Mouse (Mus musculus) regulatory T cell (primary cell): ENCODE results near the gene Vmn1r16.
"Not testable (repeated sequence)": the region's sequence is repeated elsewhere in the genome, so short reads cannot be mapped to it uniquely, and the experiment has no call there.

ENCODE experiments used
- in situ Hi-C: fragments of 300-600 bp; cut with MboI, MseI; formaldehyde crosslinking; loops from one replicate; pipeline ENCODE4 v1.15.1; 2025; ENCODE audit warnings: high pct_unique_total_duplicates

Gene Vmn1r16

GRCm38 (mm10) chr6:57329394-57329793 lies at the start of gene Vmn1r16:
Gene Vmn1r16 (minus strand): TSS chr6:57329494.
- in situ Hi-C loops = no loop called here

DNA sequence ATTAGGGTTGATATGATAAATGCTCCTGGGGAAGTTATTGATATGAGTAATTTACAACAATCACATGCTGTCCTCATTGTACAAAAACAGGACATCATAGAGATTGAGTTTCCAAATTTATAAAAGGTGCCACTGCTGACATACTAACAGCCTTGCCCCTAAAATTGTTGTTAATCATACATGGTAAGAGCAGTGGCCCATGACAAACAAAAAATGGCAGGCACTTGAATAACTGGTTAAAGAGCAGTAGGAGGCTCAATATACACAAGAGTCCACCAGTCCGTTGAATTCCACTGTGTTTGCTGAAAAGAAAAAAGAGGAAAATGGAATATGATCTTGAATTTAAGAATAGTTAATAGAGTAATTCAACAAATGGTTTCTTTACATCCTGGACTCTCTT lies 38.2 kb upstream of the Vmn1r16 start:
- in situ Hi-C loops = no loop called here

DNA sequence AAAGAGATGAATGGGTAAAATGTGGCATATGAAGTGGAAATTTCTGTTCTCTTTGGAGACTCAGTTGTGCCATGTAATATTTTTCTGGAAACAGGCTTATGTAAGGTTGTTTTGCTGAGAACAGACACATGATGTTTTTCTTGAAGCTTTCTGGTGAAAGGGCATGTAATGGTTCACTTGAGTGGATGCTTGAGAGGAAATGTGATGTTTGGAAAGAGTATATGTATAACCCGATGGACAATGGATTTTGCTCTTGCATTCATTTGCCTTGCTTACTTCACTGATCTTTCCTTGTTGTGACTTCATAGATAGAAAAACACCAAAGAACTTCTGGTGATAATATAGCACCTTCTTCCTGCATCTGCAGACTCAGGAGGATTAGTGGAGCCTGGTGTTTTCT lies 36.6 kb upstream of the Vmn1r16 start:
- in situ Hi-C loops = not testable (repeated sequence)

GRCm38 (mm10) chr6:57363627-57364026 lies 34.3 kb upstream of the Vmn1r16 start, which contains the start of gene Vmn1r17:
Gene Vmn1r17 (minus strand): TSS chr6:57363727.
- in situ Hi-C loops = no loop called here

DNA sequence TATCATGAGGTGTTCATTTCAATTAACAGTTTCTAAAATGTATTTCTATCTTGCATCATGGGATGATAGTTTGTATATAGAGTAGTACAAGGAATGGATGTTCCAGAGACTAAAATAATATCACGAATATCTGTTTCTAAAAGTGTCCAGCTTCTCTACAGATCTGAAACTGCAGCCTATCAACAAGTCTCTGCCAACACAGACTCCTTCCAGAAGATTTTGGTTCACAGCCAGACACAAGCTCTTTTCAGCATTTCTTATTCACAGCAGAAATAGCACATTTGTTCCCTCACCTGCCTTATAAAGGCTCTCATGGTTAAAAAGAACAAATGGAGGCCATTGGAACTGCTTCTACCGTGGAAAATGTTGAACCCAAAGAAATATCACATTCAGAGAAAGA lies 27.6 kb upstream of the Vmn1r16 start:
- in situ Hi-C loops = loop anchor here (10.0 kb wide), 1 partner anchor 1412 kb away; no protein-coding TSS in a partner anchor

DNA sequence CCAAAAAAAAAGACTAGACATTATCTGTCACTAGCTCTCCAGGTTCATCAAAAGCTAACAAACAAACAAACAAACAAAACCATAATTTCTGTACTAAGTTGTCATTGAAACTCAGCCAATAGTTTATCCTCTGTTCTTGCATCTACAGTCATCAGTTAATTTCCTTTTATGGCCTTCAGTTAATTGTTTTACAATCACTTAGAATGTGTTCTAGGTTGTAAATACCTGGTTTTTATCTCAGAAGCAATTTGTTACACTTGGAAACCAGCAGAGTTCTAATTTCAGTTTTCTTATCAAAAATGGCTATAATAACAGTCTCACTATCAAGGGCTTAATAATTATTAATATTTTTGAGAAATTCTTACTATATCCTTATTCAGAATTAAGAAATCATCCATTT lies 3.1 kb downstream of the Vmn1r16 start:
- in situ Hi-C loops = no loop called here

DNA sequence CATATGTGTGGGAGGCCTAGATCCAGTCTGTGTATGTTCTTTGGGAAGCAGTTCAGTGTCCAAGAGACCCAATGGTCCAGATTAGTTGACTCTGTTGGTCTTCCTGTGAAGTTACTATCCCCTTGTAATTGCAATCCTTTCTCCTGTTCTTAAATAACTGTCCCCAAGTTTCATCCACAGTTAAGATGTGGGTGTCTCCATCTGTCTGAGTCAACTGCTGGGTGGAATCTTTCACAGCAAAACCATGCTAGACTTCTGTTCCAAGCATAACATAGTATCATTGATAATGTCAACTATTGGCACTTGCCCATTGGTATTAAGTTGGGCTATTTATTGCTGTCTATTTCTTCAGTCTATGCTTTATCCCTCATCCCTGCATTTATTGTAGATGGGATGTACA lies 50.3 kb downstream of the Vmn1r16 start:
- in situ Hi-C loops = no loop called here

- in situ Hi-C loops = no loop called here
These were observed 56.8 kb downstream of the Vmn1r16 start for GRCm38 (mm10) chr6:57272517-57272916.

GRCm38 (mm10) chr6:57271881-57272280 lies 57.4 kb downstream of the Vmn1r16 start:
- in situ Hi-C loops = no loop called here
